Mouse (Mus musculus) erythroid progenitor cell, adult 5-6 weeks (primary cell): ENCODE data around the gene Jaml. TPM values are rescaled to one million over a fixed set of nuclear protein-coding genes. Genes with fewer than 3 reads are reported as not detected.

Experiments used
- ATAC-seq: replicated peaks from 2 replicates; pipeline ENCODE4 v1.8.0; 2016; ENCODE audit warnings: moderate number of reproducible peaks, mild to moderate bottlenecking, moderate TSS enrichment, inconsistent platforms; ENCODE audit not compliant: poor library complexity, low FRiP score, severe bottlenecking
- total RNA-seq, 2 experiments: library from RNA; stranded (forward) in 1 of 2; stranded (reverse) in 1 of 2; fragments of 150-400 nt in 1 of 2; fragments of 186-747, 209-891 nt in 1 of 2; gene quantifications; 2 replicates each; pipeline versions ENCODE4 v1.2.3 to v1.2.4; 2015 to 2017; ENCODE audit warnings: low replicate concordance in 2 of 2

Gene Jaml
- total RNA-seq, 2 experiments from 2014 or later, result 5.7 TPM; not detected in 1

DNA sequence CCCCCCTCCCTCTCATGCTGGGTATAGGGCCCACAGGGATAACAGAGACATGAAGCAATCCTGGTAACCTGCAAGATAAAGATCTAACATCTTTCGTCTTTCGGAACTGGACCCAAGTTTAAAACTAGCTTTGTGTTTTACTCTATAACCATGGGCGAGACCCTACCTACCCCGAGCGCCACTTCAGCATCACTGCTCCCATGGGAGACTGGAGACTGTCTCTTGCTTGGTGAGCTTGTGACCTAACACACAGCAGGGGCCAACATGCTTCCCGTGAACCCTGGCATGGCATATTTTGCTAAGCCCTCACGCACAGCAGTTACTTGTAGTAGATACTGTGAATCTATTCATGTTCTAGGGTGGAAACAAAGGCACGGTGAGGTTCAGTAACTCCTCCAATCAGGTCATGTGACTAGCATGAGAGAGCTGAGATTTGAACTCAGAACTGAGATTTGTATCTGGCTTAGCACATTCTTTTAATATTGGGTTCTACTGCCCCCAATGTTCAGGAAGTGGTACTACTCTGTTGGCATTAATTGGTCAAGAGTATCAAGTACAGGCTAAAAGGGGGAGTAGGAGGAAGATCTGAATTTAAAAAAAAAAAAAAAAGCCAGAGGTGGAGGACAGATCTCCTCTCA, 40.5 kb downstream of the Jaml start:
- no peak for ATAC-seq

DNA sequence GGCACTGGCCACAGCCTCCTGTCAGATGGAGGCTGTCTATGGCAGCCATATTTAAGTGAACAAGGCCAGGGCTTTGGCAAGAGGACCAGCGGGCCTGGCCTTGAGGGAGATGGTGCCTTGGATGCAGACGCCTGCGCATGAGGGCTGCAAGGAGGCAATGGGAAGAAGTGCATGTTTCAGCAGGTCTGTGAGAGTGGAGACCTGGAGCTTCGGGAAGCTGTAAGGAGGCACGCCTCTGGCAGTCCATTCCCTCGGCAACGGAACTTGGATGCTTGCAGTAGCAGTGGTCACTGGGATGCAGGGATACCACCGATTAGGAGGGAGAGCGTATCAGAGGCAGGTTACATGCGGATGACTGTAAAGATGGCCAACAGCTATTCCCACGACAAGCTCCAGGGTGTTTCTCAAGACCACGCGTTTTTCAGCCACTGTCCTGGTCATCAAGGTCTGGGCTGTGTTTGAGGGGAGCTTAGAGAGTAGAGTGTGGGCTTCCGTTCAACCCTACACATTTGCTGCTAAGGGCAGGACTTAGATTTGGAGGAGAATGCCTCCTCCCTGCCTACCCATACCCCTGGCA, 41.1 kb downstream of the Jaml start:
- no peak for ATAC-seq

DNA sequence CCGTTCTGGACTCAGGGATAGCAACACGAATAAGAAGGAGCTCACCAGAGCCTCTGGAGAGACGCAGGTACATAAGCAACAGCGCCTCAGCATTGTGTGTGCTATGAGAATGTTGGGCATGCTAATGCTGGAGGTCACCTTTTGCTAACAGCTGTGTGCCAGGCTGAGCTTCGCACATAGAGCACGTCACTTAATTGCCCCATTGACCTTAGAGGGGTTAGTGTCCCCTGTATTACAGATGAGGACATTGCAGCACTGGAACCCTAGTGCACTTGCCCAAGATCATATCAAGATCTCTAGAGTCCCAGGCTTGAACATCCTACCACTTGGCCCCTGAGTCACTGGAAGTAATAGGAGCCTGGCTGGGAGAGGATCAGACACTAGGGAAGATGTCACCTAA, 41.6 kb downstream of the Jaml start:
- ATAC-seq, result no peak

DNA sequence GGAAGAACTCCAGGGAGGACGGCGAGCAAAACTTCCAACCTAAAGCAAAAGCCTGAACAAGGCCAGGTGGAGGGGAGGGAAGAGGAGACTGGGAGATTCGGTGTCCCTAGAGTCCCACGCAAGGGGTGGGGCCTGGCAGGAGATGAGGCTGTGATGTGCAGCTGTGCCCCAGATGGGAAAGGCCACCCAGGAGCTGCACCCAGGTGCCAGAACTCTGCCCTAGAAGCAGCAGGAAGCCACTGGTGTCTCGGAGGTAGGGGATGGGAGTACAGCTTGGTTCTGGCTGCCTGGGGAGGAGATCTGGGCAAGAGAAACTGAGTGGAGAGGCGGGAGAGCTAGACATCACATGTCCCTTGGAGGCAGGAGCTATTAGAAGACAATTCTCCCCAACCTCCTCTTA, 42.0 kb downstream of the Jaml start:
- no peak for ATAC-seq

DNA sequence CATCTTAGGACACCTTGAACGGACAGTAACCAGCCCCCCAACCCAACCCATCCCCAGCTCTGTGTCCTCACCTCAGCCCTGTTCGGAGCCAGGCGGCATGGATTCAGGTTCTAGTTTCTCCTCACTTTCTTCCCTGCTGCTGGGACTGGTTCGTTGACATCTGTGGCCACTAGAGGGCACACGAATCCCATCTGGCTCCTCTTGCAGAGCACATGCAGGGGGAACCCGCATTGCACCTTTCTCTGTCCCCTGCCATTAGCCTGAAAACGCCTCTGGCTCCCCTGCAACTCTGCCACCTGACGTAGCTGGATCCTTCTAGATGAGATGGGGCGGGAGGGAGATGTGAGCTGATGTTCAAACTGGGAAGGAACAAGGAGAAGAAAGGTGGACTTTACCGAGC, 42.8 kb downstream of the Jaml start:
- no peak for ATAC-seq

DNA sequence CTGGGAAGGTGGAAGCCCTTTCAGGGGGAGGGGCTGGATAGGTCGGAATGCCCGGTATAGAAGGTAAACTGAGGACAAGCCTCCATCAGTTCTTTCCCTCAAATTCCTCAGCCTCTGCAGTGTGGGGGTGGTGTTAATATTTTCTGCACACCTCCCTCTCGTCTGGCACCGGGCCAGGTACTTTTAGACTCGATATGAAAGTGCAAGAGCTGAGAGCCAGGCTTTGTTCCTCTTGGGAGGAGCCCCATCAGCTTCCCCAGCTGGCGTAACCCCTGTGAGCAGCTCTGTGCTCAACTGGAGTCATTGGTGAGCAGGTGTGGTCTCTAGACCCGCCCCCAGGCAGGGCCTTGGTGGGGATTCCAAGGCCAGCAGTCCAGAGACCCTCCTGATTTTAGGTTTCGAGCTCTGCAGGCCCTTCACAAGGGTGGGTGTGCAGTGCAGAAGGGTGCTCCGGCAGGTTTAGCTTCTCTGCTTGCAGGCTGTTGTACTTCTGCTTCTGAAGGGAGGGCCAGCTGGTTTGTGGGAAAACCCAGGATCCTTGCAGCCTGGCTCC, 43.3 kb downstream of the Jaml start:
- ATAC-seq, result no peak

DNA sequence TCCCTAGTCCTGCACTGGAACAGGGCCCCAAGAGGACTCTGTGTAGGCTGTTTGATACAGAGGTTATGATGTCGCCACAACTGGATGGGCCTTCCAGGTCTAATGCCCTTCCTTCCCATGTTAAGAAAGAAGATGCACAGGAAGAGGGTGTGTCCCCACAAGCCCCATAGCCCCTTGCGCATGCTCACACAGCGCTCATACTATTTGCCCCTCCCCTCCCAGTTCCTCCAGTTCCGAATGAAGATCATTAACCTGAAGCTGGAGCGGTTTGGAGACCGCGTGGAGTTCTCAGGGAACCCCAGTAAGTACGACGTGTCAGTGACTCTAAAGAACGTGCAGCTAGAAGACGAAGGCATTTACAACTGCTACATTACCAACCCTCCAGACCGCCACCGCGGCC, 46.2 kb downstream of the Jaml start:
- ATAC-seq, result no peak

DNA sequence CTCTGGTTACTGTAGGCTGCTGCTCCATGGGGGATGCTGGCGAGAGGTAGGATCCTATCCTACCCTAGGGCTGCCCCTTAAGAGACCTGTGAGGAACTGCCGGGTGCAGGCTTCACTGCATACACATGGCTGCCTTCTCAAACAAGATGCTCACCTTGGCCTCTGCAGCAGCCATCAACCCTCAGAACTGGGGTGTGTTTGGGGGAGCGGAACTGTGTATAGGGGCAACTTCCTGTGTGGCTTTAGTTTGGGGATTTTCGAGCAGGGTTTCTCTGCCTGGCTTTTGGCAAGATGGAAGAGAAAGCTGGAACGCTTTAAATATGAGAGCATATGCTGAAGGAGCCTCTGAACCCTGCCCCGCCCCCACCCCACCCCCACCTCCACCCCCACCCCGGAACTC, 48.0 kb downstream of the Jaml start:
- no peak for ATAC-seq

DNA sequence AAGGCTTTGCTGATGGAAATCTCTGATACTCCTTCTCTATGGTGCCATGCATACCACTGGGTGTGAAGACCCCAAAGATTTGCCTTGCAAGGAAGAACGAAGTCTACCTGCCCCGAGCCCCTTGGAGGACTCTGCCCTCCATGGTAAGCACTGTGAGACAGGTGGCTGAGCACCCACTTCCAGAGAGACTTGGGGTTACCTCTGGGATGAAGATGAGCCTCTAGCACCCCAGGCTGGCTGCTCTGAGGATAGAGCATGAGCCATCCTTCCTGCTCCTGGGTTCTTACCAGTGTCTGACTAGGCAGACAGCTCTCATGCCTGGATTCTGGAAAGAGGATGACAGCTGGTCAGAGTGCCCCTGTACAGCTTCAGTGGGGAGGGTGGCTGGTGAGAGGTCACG, 51.1 kb downstream of the Jaml start:
- no peak for ATAC-seq

DNA sequence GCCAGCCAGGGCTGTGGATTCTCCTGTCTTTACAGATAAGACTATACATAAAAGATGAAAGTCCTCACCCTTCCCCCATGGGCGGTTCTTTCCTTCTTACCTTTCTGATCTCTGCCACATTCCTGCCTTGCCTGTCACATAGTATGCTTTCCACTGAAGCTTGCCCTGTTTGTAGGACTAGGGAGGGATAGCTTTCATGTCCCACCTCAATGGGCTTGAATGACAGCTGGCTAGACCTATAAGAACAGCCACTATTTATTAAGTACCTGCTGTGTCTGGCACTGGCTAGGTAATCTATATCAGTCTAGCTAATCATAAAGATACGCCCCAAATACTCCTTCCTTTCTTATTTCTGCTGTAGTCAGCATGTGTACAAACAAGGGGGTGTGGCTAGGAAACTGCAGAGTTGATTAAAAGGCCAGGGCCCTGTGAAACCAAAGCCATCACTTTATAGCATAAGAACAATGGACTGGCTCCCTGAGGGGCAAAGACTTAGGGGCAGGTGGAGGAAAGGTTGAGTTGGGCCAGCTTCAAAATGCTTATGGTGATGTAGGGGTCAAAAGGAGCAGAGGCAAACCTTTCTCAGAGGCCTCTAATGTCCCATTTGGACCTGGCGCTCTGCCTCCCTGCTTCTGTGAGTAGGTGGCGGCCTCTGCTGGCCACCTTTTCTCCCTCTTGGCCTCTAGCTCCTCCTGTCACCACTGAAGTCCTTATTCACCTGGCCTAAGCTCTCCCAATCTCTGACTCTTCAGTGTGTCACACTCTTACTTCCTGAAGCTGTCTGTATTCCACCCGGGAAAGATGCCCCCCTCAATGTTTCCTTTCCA, 54.7 kb downstream of the Jaml start:
- no peak for ATAC-seq

DNA sequence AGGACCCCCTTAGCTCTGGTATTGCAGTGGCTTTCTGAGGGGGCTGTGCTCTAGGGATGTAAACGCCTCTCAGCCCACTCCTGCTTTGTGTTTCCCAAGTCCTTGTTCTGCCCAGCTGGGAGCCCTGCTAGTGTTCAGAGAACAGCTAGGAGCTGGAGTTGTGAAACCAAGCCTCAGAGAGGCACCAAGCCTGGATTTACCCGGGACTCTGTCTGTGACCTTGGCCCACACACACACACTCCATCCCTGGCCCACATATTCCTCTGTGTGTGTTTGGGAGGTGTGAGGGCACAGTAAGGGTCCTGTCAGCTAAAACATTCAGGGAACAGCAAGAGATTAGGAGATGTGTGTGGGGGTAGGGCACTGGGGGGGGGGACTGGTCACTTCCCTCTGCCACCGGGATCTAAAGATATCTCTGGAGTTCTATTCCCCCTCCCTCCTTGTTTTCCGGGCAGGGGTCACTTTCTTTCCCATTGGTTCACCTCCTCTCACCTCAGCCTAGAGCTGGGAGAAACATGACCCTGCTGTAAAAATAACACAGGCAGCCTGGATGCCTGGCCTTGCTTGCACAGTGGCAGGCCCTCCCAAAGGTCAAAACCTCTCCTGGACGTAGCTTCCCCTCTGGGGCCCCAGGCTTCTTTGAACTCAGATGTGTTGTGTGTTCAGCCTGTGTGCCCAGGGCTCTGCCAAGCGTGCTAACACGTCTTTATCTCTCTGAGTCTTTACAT, 57.6 kb downstream of the Jaml start:
- no peak for ATAC-seq

DNA sequence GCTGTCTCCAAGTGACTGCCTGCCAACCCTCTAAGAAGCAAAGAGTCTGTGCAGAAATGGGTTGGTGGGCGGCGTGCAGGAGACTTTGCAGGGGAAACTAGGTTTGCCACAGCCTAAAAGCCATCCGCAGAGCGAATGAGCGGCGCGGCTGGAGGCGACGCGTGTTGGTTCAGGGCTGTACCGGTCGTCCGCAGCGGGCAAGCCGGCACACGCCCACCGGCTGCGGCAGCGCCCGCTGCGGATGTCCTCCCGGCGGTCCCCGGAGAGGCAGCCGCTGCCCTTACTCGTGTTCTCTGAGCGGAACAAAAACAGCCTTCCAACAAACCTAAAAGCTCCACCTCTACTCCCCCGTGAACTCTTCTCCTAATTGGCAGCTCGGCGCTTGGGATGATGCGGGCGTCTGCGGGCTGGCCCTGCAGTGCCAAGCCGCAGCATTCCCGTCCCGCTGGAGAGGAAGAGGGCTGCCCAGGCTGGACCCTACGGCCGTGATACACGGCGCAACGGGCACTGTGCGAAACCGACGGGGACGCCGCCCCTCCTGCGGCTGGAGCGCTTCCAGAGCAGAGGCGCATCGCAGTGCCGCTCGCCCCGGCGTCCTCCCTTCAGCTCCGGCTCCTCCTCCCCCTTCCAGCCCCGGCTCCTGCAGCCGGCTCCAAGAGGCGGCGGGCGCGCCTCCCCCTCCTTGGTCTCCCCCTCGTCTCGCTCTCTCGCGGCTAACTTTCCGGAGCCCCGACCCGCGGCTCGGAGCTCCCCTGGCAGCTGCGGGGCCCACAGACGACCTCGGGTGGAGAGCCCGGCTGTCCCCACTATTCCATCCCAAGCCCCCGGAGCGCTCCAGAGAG, 59.4 kb downstream of the Jaml start, which contains the start of gene Scn4b:
Gene Scn4b (plus strand): TSS at position 205 of the 842 bp plus-strand sequence.
- ATAC-seq, result no peak

DNA sequence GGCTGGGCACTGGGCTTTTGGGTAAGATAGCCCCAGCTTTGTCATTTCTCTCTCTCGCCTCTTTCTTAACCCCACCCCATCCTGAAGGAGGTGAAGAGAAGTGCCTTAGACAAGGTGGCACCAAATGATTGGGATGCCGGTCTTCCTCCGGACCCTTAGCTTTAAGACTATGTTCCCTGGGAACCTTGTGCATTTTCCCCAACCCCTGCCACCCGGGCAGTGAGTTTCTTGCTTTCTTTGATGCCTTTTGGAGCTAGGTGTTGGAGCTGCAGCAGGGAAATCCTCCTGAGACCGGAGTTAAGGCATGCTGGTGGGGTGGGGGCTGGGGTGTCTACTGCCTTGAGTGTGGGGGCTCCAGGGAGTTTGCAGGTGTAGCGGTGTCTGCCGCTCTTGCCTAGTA, 60.1 kb downstream of the Jaml start:
- no peak for ATAC-seq

DNA sequence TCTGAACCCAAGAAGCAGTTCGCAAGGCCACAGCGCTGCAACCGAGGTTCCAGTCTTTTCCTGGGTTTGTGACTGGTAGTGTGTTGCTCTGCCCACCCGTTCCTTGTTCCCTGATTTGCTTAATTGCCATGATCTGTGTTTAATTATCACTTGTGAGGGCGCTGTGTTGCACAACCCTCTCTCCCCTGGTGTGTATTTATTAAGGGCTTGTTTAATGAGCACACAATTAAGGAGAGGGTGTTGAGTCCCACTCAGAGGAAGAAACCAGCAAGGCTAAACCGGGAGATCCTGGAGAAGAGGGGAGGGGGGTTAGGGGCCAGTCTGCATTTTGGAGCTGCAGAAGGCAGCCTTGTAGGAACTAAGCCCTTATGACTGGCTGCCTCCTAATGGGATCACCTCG, 62.0 kb downstream of the Jaml start:
- no peak for ATAC-seq

DNA sequence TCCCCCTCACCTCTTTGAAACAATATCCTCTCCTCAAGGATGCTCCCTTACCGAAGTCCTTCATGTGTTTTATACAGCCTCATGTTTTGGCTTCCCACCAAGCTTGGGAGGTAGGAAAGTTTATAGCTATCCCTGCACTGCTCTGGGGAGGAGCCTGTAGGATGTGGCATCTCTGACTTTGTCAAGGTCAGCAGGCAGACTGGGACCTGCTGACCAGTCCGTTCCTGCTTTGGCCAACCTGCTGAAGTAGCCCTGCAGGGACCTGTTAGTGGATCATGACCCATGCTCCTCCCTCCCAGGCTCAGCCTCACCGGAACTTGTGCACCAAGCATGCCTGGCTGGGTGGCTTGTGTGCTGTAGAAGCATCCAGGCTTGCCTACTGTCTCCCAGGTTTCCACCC, 63.7 kb downstream of the Jaml start:
- no peak for ATAC-seq

DNA sequence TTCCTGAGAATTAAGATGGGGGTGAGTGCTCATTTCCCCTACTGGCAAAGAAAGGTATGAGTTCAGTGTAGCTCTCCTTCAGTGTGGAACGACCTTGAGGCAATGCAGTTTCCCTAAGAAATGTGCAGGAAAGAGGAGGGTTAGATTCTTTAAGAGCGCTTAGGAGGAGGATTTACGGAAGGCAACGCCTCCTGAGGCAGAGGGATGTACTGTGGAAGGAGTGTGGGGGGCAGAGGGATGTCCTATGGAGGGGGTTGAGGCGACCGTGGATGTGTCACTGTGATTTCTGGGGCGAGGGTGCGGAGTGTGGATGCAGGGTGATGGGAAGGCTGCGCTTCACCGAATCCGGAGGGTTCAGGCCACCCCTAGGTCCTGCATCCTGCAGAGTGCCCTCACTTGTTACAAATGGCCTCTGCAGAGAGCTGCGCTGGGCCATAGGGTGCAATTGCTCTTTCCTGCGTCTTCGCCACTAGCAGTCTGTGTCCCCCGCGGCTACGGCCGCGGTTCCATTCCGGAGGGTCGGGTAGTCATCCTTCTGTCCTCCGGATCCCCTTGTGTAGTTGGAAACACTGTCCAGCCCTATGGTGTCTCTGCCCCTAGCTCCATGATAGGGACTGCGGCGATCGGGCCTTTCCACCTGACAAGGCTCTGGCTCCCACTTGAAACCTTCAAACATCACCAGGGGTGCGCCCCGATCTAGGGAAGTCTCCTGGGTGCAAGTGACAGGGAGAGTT, 66.7 kb downstream of the Jaml start:
- no peak for ATAC-seq

DNA sequence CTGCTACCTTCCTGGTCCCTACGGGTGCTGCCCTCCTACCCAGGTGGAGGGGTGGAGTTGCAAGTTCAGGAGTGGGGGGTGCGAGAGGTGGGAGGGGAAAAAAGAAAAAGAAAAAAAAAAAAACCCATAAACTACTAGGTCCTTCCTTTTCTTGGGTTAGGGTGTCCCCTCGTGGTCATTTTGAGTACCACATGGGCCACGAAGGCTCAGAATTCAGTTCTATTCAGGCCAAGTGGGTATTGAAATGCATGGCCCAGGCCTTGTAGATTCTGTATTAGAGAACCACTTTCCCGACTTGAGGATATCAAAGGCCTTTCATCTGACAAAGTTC, 67.2 kb downstream of the Jaml start:
- no peak for ATAC-seq

DNA sequence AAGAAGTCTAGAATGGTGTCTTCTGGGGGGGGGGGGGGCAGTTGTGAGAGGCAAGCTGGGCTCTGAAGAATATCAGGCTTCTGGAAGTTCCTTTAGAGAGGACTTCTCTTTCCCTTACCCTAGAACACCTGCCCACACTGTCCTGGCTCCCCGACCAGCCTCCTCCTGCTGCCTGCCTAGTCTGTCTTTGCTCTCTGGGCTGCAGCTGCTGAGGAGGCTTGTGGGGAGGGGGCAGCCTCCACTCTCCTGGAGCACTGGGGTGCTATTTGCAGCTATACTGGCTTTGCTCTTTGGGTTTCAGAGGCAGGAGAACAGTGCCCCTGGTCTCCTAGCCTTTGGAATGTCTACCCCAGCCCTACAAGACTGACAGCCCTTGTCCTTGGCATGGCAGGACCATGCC, 72.0 kb downstream of the Jaml start:
- no peak for ATAC-seq

DNA sequence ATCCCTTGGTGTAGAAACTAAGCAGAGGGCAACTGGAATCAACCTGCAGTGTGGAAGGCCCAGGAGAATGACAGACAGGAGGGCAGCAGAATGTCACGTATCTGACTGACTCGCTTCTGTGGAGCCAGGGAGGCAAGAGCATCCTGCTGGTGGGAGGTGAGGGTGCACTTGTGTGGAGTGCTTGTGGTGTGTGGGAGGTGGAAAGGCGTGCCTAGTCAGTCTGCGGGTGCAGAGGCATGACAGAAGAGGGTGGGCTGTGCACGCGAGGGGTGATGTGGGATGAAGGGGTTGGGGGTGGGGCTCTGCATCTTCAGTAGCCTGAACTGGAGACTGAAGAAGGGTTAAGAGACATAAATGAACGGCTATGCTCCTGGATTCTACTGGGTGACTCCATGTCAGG, 74.4 kb downstream of the Jaml start:
- ATAC-seq, result no peak
